Mouse (Mus musculus): ENCODE measurements around the gene Syne3.

The Syne3 gene

GRCm38 (mm10) chr12:104969618-104970017 is 40.0 kb downstream of the Syne3 start:
- DNase-seq (ENCODE audit: low read depth): no peak

- DNase-seq (ENCODE audit: low read depth): no peak
Observed at GRCm38 (mm10) chr12:104969177-104969576, 40.4 kb downstream of the Syne3 start.

GRCm38 (mm10) chr12:104964953-104965911 is 44.4 kb downstream of the Syne3 start:
- no peak for DNase-seq (ENCODE audit: low read depth)

GRCm38 (mm10) chr12:104960421-104960820 is 49.2 kb downstream of the Syne3 start:
- DNase-seq (ENCODE audit: low read depth): no peak

GRCm38 (mm10) chr12:104959966-104960365 is 49.6 kb downstream of the Syne3 start:
- DNase-seq (ENCODE audit: low read depth): no peak

- no peak for DNase-seq (ENCODE audit: low read depth)
Observed at GRCm38 (mm10) chr12:104958263-104958662, 51.3 kb downstream of the Syne3 start.

GRCm38 (mm10) chr12:104957165-104957564 is 52.4 kb downstream of the Syne3 start:
- DNase-seq (ENCODE audit: low read depth): no peak

- no peak for DNase-seq (ENCODE audit: low read depth)
Observed at GRCm38 (mm10) chr12:104956406-104956805, 53.2 kb downstream of the Syne3 start.

- no peak for DNase-seq (ENCODE audit: low read depth)
Observed at GRCm38 (mm10) chr12:104955003-104955800, 54.4 kb downstream of the Syne3 start.

- DNase-seq (ENCODE audit: low read depth): no peak
Observed at GRCm38 (mm10) chr12:104953941-104954340, 55.7 kb downstream of the Syne3 start.

- DNase-seq (ENCODE audit: low read depth): no peak
Observed at GRCm38 (mm10) chr12:104952458-104952857, 57.2 kb downstream of the Syne3 start.

- DNase-seq (ENCODE audit: low read depth): no peak
Observed at GRCm38 (mm10) chr12:104947911-104948310, 61.7 kb downstream of the Syne3 start.

- no peak for DNase-seq (ENCODE audit: low read depth)
Observed at GRCm38 (mm10) chr12:104946231-104946630, 63.4 kb downstream of the Syne3 start.

- DNase-seq (ENCODE audit: low read depth): no peak
Observed at GRCm38 (mm10) chr12:104940466-104940865, 69.1 kb downstream of the Syne3 start.

GRCm38 (mm10) chr12:104940027-104940386 is 69.6 kb downstream of the Syne3 start:
- no peak for DNase-seq (ENCODE audit: low read depth)

GRCm38 (mm10) chr12:104939372-104940026 is 70.1 kb downstream of the Syne3 start:
- DNase-seq (ENCODE audit: low read depth): no peak

GRCm38 (mm10) chr12:104938935-104939334 is 70.7 kb downstream of the Syne3 start:
- no peak for DNase-seq (ENCODE audit: low read depth)

GRCm38 (mm10) chr12:104936223-104936622 is 73.4 kb downstream of the Syne3 start:
- DNase-seq (ENCODE audit: low read depth): no peak

- no peak for DNase-seq (ENCODE audit: low read depth)
Observed at GRCm38 (mm10) chr12:104935144-104935543, 74.5 kb downstream of the Syne3 start.

- no peak for DNase-seq (ENCODE audit: low read depth)
Observed at GRCm38 (mm10) chr12:104933800-104934199, 75.8 kb downstream of the Syne3 start.

GRCm38 (mm10) chr12:104933217-104933616 is 76.4 kb downstream of the Syne3 start:
- no peak for DNase-seq (ENCODE audit: low read depth)

GRCm38 (mm10) chr12:104925765-104926164 is 83.8 kb downstream of the Syne3 start:
- DNase-seq (ENCODE audit: low read depth): no peak
